Mouse (Mus musculus): ENCODE measurements around the gene Map1a.

DNA sequence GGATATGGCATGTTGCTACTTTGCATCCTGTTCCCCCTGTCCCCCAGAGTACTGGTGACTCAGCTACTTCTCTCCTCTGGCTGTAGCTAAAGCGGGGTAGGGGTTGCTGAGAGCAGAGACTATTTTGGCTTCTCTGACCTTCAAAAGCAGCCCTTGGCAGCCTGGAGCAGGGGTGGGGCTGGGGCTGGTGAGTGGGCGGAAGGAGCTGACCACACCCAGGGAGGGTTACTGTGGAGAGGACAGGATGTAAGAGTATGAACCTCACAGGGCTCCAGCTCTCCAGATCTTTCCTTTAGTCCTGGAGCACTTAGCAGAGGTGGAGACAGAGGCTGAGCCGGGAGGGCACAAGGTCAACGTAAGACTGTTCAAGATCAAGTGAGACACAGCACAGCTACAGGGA, 4.8 kb downstream of the Map1a start:
- TF ChIP-seq POLR2A (IDR thresholded peaks at IDR 0.05; ENCODE audit: extremely low read depth, insufficient read depth, low read length) (no peak), CTCF (IDR thresholded peaks at IDR 0.05; ENCODE audit: extremely low read depth, insufficient read depth, low read length) (no peak)
